Mouse (Mus musculus) myocyte (in vitro differentiated cells): ENCODE data around the gene Hoga1.

Experiments used
- E2F4 ChIP-seq: IDR thresholded peaks from one replicate; pipeline ENCODE4 v1.6.1; 2011; ENCODE audit warnings: mild to moderate bottlenecking, control low read depth, moderate library complexity; ENCODE audit not compliant: insufficient read depth
- MAX ChIP-seq: IDR thresholded peaks from one replicate; pipeline ENCODE4 v1.6.1; 2011; ENCODE audit warnings: low read depth, mild to moderate bottlenecking, control low read depth
- MYOG ChIP-seq, 3 experiments: IDR thresholded peaks; one replicate each; pipeline ENCODE4 v1.6.1; 2011; ENCODE audit warnings: control low read depth in 2 of 3, low read depth in 2 of 3, mild to moderate bottlenecking in 2 of 3; ENCODE audit not compliant: insufficient read length in 2 of 3, control insufficient read depth in 1 of 3, insufficient read depth in 1 of 3
- POLR2AphosphoS2 ChIP-seq: IDR thresholded peaks from one replicate; pipeline ENCODE4 v1.6.1; 2011; ENCODE audit warnings: low read depth, control low read depth; ENCODE audit not compliant: insufficient read length
- REST ChIP-seq: IDR thresholded peaks from one replicate; pipeline ENCODE4 v1.6.1; 2011; ENCODE audit warnings: mild to moderate bottlenecking, control low read depth, moderate library complexity; ENCODE audit not compliant: insufficient read depth, insufficient read length
- TCF12 ChIP-seq: IDR thresholded peaks from one replicate; pipeline ENCODE4 v1.6.1; 2011; ENCODE audit warnings: mild to moderate bottlenecking, control low read depth; ENCODE audit not compliant: poor library complexity, insufficient read depth, severe bottlenecking
- USF1 ChIP-seq: IDR thresholded peaks from one replicate; pipeline ENCODE4 v1.6.1; 2011; ENCODE audit warnings: low read depth, mild to moderate bottlenecking, control low read depth, moderate library complexity

GRCm38 (mm10) chr19:42118142-42118541, 72.7 kb downstream of the Hoga1 start:
- no peak for TF ChIP-seq POLR2AphosphoS2
- no peak for TF ChIP-seq E2F4
- TF ChIP-seq REST: no peak
- no peak for TF ChIP-seq USF1
- no peak for TF ChIP-seq TCF12
- no peak for TF ChIP-seq MAX
- no peak for TF ChIP-seq MYOG (IDR thresholded peaks at IDR 0.05; ENCODE audit: control insufficient read depth in 1 of 3, insufficient read depth in 1 of 3, insufficient read length in 2 of 3, low read depth in 2 of 3)
